Mouse (Mus musculus): ENCODE data around the gene Olfr547. TPM values are rescaled to one million over a fixed set of nuclear protein-coding genes. Genes with fewer than 3 reads are reported as not detected.

Gene Olfr547
- polyA plus RNA-seq, 1 experiment from 2014 or later = not detected

Other genes with a start within 250 kb of the Olfr547 start
- gene Rrm1, start 93.1 kb upstream of the Olfr547 start, polyA plus RNA-seq (2014; fragmentation: Nextera tagmentation; extraction: Ambion mirVana) = 189 and 213 TPM in 2 replicates
- 0.31 and 1.1 TPM in 2 replicates for gene Olfr543, start 53.1 kb upstream of the Olfr547 start, polyA plus RNA-seq (2014; fragmentation: Nextera tagmentation; extraction: Ambion mirVana)
- 0.08 and 0.23 TPM in 2 replicates for gene Olfr544, start 46.4 kb upstream of the Olfr547 start, polyA plus RNA-seq (2014; fragmentation: Nextera tagmentation; extraction: Ambion mirVana)
- not detected in 2 replicates for gene Olfr545, start 35.2 kb upstream of the Olfr547 start, polyA plus RNA-seq (2014; fragmentation: Nextera tagmentation; extraction: Ambion mirVana)
- not detected in 2 replicates for gene Olfr548-ps1, start 6.1 kb downstream of the Olfr547 start, polyA plus RNA-seq (2014; fragmentation: Nextera tagmentation; extraction: Ambion mirVana)
- not detected in 2 replicates for gene Olfr549, start 15.1 kb downstream of the Olfr547 start, polyA plus RNA-seq (2014; fragmentation: Nextera tagmentation; extraction: Ambion mirVana)
- gene Trim21, start 30.7 kb downstream of the Olfr547 start, polyA plus RNA-seq (2014; fragmentation: Nextera tagmentation; extraction: Ambion mirVana) = 0.32 and 1.1 TPM in 2 replicates
- gene Olfr550, start 36.7 kb downstream of the Olfr547 start, polyA plus RNA-seq (2014; fragmentation: Nextera tagmentation; extraction: Ambion mirVana) = not detected in 2 replicates
- gene Olfr551, start 57.1 kb downstream of the Olfr547 start, polyA plus RNA-seq (2014; fragmentation: Nextera tagmentation; extraction: Ambion mirVana) = not detected in 2 replicates
- gene Olfr552, start 63.0 kb downstream of the Olfr547 start, polyA plus RNA-seq (2014; fragmentation: Nextera tagmentation; extraction: Ambion mirVana) = not detected in 2 replicates
- not detected in 2 replicates for gene Olfr553, start 83.5 kb downstream of the Olfr547 start, polyA plus RNA-seq (2014; fragmentation: Nextera tagmentation; extraction: Ambion mirVana)
- not detected in 2 replicates for gene Olfr554, start 103.7 kb downstream of the Olfr547 start, polyA plus RNA-seq (2014; fragmentation: Nextera tagmentation; extraction: Ambion mirVana)
- gene Olfr555, start 124.1 kb downstream of the Olfr547 start, polyA plus RNA-seq (2014; fragmentation: Nextera tagmentation; extraction: Ambion mirVana) = not detected in 2 replicates
- not detected in 2 replicates for gene Olfr556, start 130.2 kb downstream of the Olfr547 start, polyA plus RNA-seq (2014; fragmentation: Nextera tagmentation; extraction: Ambion mirVana)
- gene Trim68, start 152.6 kb downstream of the Olfr547 start, polyA plus RNA-seq (2014; fragmentation: Nextera tagmentation; extraction: Ambion mirVana) = 9.3 and 9.5 TPM in 2 replicates
- gene Olfr557, start 161.2 kb downstream of the Olfr547 start, polyA plus RNA-seq (2014; fragmentation: Nextera tagmentation; extraction: Ambion mirVana) = not detected in 2 replicates
- gene Olfr558, start 167.5 kb downstream of the Olfr547 start, polyA plus RNA-seq (2014; fragmentation: Nextera tagmentation; extraction: Ambion mirVana) = 0.15 TPM in 1 of 2 replicates, not detected in the other
- gene Olfr33, start 184.3 kb downstream of the Olfr547 start, polyA plus RNA-seq (2014; fragmentation: Nextera tagmentation; extraction: Ambion mirVana) = not detected in 2 replicates
- not detected in 2 replicates for gene Olfr559, start 192.7 kb downstream of the Olfr547 start, polyA plus RNA-seq (2014; fragmentation: Nextera tagmentation; extraction: Ambion mirVana)
- not detected in 2 replicates for gene Olfr560, start 224.6 kb downstream of the Olfr547 start, polyA plus RNA-seq (2014; fragmentation: Nextera tagmentation; extraction: Ambion mirVana)
- gene Olfr78, start 224.7 kb downstream of the Olfr547 start, polyA plus RNA-seq (2014; fragmentation: Nextera tagmentation; extraction: Ambion mirVana) = 0.14 TPM in 1 of 2 replicates, not detected in the other
- not detected in 2 replicates for gene Olfr561, start 236.5 kb downstream of the Olfr547 start, polyA plus RNA-seq (2014; fragmentation: Nextera tagmentation; extraction: Ambion mirVana)

All from hindbrain, embryonic 11.5 days (tissue).